Mouse (Mus musculus) cortical plate, adult 2 months (tissue): ENCODE results near the gene Mei1.
A peak's percentile ranks its signal among the peaks of the same experiment; 100 is the strongest.

Source experiments
- CTCF ChIP-seq: fragments of 200-500 bp; IDR thresholded peaks from 2 replicates; pipeline ENCODE4 v1.5.1; 2011; ENCODE audit warnings: mild to moderate bottlenecking, control low read depth, low read length; ENCODE audit not compliant: insufficient read depth; ENCODE audit errors: extremely low read depth
- POLR2A ChIP-seq: fragments of 200-500 bp; IDR thresholded peaks from 2 replicates; pipeline ENCODE4 v1.6.1; 2011; ENCODE audit warnings: mild to moderate bottlenecking, low read length, control low read depth; ENCODE audit not compliant: insufficient read depth; ENCODE audit errors: extremely low read depth

GRCm38 (mm10) chr15:82047080-82047883 lies 22.5 kb upstream of the Mei1 start, which contains the start of gene Snu13:
- no peak for TF ChIP-seq CTCF
- peak; percentile 84 for TF ChIP-seq POLR2A
